Mouse (Mus musculus): Measurements from ENCODE around the gene Cdca5.

The Cdca5 gene

DNA sequence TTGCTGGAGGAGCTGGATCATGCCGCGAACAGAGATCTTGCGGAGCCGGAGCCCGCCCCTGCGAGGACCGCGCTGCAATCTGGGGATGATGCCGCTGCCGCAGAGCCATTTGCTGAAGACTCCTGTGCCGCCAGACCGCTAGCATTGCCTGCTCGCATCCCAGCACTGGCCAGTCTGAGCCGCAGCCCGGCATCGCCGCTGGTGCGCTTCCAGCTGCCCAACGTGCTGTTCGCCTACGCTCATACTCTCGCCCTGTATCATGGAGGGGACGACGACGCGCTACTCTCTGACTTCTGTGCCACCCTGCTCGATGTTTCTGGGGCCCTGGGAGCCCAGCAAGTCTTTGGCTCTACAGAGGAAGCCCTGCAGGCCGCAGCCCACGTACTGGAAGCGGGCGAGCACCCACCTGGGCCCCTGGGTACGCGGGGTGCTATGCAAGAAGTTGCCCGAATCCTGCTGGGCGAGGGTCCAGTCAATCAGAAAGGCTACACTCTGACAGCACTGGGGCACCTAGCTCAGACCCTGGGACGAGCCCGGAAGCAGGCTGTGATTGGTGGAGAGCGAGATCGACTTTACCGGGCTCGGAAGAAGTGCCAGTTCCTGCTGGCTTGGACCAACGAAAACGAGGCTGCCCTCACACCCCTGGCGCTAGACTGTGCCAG, 23.0 kb upstream of the Cdca5 start:
- in situ Hi-C loops (cut with MboI, MseI): no loop called here

DNA sequence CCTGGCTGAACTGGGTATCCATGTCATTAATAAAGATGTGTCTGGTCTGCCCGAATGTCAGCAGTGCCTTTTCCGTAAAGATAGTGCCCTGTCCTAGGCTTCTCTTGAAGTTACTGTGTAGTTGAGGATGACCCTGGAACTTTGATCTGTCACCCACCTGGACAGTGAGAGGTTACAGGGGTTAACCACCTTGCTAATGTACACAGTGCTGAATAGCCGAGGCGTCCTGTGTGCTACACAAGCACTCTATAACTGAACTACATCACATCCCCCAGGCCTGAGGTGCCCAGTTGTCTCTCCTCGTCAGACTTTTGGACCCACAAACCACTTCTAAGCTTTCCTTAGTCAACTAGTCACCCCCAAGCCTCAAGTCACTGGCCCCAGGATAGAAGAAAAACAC, 22.4 kb upstream of the Cdca5 start:
- in situ Hi-C loops (cut with MboI, MseI): no loop called here

DNA sequence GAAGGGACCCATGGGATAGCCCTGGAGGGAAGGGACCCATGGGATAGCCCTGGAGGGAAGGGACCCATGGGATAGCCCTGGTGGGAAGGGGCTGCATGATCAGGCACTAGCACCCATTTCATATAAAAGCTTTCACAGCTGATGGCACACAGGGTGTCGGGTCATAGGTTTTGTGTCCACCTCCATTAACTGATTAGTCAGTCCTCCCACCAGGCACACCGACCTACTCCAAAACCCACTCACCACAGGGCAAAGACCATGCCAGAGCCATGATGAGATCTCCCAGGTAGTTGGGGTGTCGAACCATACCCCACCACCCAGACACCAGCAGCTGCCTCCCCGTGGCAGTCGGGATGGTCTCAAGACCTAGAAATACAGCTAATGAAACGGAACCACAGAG, 21.7 kb upstream of the Cdca5 start:
- in situ Hi-C loops (cut with MboI, MseI): no loop called here

DNA sequence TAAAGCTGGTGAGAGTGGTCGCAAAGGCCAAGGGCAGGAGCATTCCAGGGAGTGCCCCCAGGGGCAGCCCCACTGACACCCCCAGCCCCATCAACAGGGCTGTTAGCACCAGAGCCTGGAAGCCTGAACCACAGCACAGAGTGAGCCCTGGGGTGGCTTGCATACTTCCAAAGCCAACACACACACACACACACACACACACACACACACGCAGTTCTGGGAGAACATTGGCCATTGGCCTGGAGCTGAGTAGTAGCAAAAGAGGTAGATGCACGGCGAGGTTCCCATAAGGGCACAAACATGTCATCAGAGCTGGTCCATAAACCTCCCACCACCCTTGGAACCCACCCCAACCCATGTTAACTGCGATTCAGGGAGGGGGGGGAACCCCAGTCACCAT, 18.2 kb upstream of the Cdca5 start:
- in situ Hi-C loops (cut with MboI, MseI): loop anchor here (5.0 kb wide), 1 partner anchor 104 kb away; the partner anchor contains the start of gene Pola2

DNA sequence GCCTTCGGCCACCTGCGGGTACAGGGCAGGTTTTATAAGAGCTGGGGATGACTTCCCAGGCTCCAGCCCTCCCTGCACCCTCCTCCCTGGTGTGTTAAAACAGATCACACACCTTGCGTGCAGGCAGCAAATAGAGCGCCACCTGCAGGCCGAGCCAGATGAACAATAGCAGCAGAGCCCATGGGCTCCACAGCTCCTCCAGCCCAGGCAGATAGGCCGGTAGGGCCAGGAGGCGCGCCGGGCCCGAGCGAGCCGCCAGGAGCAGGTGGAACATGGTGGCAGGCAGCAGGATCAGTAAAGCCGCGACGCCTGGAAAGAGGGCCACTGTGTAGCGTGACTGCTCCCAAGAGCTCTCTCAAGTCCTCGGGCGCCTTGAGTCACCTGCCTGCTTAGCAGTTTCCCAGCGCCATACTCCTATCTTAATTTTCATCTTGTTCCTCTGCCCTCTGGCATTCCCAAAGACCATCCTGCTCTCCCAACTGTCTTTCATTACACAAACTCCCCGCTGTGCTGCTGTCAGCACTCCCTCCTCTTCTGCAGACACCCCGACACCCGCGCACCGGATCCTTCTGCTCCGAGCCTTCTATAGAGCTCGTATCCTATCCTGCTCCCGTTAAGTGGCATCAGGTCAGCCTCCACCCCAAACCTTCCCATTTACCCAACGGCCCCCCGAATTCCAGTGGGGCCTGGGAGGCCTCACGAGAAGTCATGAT, 17.6 kb upstream of the Cdca5 start:
- in situ Hi-C loops (cut with MboI, MseI): loop anchor here (5.0 kb wide), 1 partner anchor 105 kb away; the partner anchor contains the start of gene Pola2

DNA sequence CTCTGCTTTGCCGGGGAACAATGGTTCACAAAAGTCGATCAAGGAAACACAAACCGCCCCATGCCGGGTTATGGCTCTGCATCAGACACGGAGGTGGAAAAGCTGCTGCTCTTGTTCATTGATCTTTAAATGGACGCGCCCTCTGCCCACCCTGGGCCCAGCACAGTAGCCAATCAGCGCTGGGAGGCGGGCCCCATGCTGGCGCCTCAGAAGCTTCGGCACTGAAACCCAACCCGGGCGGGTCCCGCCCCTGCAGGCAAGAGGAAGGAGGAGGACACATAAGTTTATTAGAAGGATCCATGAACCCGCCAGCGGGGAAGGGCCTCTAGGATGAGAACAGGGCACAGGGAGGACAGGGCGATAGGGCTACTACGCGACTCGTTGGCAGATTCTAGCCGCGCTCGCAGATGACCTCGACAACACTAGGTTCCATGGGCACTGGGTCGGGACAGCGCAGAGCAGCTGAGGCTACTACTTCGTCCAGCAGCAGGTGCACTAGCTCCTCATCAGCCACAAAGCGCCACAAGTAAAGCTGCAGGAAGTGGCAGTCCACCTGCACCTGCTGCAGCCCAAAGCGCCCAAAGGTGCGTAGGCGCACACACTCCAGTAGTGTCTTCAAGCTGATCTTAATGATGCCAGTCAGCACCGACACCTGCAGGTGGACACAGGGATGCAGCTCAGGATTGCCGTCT, 16.9 kb upstream of the Cdca5 start, which contains the start of gene Tm7sf2:
TSS of gene Tm7sf2 (minus strand) at position 650 of the 692 bp plus-strand sequence.
- in situ Hi-C loops (cut with MboI, MseI): loop anchor here (5.0 kb wide), 1 partner anchor 106 kb away; the partner anchor contains the start of gene Pola2

DNA sequence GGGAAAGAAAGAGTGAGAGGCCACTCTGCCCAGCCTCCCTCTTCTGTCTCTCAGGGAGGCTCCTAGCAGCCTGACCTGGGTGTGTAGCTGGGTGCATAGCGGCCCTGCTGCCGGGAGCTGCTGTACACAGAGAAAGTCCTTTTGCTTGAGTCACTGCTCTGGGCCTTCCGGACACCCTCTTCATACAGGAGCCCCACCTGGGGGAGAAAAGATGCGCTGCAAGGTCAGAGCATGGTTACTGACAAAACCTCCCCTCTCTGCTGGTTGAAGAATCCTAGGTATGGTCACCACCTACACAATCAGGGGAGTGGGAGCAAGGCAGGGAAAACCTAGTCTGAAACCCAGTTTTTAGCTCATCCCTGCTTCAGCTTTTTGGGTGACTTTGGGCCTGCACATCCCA, 15.8 kb upstream of the Cdca5 start:
- in situ Hi-C loops (cut with MboI, MseI): loop anchor here (5.0 kb wide), 1 partner anchor 107 kb away; the partner anchor contains the start of gene Pola2

DNA sequence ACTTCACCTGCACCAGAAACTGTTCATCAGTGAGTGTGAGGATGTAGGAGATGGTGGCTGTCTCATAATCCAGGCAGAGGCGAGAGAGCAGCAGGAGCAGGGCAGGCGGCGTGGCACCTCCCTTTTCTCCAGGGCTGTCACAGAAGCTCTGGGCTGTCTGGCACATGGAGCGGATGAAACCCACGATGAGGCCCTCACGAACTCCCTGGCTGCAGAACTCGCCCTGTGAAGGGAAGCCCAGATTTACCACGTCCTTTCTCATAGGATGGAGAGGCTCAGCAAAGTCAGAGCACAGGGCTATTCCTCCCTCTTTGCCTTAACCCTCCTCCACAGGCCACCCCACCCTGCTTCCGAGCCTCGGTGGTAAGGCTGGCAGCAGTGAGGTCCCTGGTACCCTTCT, 14.9 kb upstream of the Cdca5 start:
- in situ Hi-C loops (cut with MboI, MseI): loop anchor here (5.0 to 10.0 kb wide), 2 partner anchors 108 to 905 kb away; partner anchors contain the start of genes Plcb3, Pola2 and Ppp1r14b

DNA sequence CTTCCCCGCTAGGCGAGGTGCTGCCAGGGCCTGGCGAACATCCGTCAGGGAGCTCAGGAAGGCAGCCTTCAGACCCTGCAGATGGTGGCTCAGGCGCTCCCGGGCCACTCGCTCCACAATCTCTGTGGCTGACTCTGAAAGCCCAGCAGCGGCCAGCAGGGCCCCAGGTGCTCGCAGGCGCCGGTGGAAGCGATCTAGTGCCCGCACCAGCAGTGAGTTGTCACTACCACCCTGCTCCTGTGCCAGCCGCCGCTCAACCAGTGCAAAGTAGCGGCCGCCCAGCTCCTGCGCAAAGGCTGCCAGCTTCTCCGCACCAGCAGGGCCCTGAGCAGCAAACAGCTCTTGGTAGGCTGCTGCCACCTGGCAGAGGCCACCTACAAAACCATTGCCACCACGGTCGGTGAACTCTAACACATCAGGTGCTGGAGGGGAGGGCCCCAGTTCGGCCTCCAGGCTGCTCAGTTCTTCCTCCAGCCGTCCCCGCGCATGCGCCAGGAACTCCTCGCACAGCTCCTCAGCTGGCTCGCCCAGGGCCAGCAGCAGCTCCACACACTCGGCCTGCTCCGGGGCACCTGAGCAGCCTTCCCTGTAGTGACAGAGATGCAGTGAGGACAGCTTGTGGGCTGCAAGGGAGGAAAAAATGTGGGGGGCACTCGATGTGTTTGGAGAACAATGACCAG, 14.1 kb upstream of the Cdca5 start:
- in situ Hi-C loops (cut with MboI, MseI): loop anchor here (10.0 kb wide), 1 partner anchor 904 kb away; the partner anchor contains the start of genes Plcb3 and Ppp1r14b

DNA sequence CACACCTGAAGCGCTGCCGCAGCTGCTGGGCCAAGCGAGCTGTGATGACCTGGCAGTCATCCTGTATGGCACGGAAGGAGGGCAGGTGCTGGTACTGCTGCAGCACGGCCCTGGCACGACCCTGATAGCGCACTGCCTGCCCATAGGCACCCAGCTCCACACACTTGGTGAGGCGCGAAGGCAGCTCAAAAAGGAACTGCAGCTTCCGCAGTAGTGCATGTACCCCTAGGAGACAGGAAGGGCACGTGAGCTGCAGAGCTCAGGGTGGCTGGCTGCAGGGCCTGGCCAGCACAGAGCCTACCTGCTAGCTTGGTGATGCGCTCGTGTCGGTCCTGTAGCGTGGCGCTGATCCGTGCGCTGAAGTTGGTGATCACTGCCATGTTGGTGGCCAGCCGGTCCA, 13.5 kb upstream of the Cdca5 start:
- in situ Hi-C loops (cut with MboI, MseI): loop anchor here (10.0 kb wide), 1 partner anchor 904 kb away; the partner anchor contains the start of genes Plcb3 and Ppp1r14b

DNA sequence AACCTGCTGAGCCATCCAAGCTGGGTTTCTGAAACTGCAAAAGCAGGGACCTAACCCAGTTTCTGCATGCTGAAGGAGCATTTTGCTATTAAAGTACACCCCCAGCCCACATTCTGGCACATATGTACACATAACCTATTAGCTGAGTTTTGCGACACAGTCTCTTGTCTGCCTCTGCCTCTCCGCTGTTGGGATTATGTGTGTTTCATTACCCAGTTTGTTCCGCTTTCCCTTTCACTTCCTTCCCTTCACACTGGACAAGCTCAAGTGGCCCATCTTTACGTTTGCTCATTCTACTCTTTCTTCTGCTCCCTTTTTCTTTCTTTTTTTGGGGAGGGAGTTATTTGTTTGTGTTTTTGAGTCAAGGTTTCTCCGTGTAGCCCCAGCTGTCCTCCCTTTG, 10.9 kb upstream of the Cdca5 start:
- in situ Hi-C loops (cut with MboI, MseI): loop anchor here (10.0 kb wide), 1 partner anchor 901 kb away; the partner anchor contains the start of genes Plcb3 and Ppp1r14b

DNA sequence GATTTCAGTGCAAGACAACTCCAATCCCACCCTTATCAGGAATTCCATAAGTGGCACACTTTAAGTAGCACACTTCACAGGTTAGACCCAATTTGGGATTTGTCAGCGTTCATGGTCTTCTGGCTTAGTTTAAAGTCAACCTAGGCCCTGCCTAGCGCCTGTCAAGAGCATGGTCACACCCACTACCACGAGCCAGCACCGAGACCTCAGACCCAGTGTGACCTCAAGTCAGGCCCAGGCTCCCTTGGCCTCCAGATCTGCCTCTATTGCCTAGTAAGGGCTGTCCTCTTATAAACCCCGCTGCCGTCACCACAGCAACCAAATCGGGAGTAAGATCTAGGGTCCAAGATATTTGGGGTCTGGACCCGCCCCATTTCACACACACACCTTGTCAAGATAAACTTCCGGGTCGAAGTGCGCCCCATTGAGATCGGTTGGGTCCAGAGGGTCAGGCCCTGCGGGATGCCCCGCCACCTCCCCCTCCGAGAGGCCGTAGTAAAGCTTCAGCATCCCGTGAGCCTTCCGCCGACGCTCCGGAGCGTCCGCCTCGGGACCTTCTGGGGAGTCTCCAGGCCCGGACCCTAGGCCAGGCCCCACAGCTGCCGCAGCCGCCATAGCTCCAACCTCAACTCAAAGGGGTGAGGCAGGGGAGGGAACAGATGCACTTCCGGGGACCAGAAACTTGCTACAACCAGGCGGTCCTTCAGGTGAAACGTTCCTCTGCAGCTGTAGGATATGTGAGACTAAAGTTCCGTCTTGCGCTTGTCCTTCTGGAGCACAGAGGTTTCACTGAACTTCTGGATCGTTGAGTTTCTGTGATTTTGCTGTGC, 8.0 kb upstream of the Cdca5 start, which contains the start of gene Vps51:
TSS of gene Vps51 (minus strand) at position 668 of the 830 bp plus-strand sequence.
- in situ Hi-C loops (cut with MboI, MseI): loop anchor here (10.0 kb wide), 1 partner anchor 898 kb away; the partner anchor contains the start of genes Plcb3 and Ppp1r14b

DNA sequence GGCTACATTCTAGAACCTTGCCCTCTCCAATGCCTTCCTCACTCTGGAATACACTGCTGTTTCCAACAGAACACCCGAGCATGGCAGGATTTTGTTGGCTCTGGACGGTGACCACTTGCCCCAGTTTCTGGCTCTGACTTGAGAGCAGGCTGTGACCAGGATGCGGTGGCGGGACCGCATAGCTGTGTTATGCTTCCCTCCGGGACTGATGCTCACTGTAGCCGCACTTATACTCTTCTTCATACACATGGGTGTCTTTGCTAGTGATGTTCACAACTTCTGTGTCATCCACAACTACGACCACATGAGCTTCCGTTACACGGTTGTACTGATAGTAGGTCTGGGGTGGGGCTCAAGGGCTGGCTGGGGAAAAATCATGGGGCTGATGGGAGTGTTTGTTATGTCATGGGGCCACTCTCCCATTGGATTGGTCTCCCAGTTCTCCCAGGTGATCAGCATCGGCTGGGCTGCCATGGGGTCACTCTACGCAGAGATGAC, 4.8 kb upstream of the Cdca5 start, which contains the start of gene Tmem262:
TSS of gene Tmem262 (plus strand) at position 51 of the 498 bp plus-strand sequence.
- in situ Hi-C loops (cut with MboI, MseI): loop anchor here (10.0 kb wide), 1 partner anchor 895 kb away; the partner anchor contains the start of genes Plcb3 and Ppp1r14b

DNA sequence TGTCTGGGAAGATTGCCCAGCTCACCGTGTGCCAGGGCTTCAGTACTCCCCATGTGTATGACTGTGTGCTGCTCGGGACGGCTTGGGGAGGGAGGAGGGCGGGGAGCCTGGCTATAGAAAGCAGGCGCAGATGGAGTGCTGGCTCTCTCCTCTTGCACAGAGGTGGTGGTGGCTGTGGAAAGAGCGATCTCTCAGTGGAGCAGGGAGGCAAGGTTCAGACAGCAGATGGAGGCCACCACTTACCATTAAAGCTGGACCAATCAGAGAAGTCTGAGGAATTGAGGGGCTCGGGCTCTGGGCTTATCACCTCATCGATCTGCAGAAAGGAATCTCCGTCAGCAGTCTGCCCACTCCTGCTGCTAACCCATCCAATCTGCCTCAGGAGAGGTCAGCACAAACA, 2.6 kb upstream of the Cdca5 start, which contains the start of gene Gm28374:
TSS of gene Gm28374 (minus strand) at position 101 of the 400 bp plus-strand sequence.
- in situ Hi-C loops (cut with MboI, MseI): no loop called here

DNA sequence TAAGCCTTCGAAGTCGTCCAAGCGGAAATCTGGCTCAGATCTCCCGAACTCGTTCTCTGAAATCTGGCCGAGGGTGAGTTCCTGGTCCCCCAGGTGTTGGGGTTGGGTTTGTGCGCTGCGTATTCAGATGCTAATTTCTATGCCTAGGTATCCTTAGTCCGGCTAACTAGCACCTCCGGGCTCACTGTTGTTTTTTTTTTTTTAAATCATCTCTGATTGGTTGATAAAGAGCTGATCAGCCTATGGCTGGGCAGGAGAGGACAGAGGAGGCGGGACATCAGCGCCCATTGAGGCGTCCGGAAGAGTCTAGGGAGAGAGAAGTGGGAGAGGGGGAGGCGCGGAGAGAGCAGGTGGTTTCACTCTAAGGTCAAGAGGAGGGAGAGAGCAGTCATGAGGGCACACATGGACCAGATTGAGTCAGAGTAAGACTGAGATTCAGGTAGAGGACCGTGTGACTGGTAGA, 665 bp downstream of the Cdca5 start:
- in situ Hi-C loops (cut with MboI, MseI): no loop called here

DNA sequence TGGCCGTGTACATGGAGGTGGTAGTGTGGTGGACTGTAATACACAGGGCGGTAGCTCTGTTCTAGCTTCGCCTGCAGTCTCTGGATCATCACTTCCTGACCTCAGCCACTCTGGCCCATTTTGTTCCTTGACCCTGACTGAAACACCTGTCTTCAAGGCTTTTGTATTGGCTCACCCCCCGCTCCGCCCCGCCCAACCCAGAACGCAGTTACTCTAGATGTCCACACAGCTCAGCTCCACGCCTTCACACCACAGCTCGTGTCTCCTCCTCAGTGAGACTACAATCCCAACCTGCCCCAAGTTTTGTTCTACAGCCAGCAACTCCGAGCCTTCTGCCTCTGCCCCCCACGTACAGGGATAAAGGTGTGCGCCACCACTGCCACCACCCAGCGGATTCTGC, 4.1 kb downstream of the Cdca5 start:
- in situ Hi-C loops (cut with MboI, MseI): no loop called here

DNA sequence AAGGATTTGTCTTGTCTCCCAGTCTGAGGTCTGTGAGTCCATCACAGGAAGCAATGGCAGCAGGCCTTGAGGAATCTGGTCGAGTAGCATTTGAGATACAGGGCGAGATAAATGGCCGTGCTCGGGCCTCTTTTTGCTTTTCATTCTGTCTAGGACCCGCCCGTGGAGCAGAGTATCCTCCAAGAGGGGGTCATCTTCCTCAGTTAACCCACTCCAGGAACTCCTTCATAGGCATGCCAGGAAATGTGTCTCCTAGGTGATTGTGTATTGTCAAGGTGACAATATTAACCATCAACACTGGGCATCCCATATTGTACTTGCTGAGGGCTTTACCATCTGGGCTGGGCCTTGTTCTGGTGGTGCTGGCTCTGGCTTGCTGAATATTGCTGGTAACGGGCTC, 9.3 kb downstream of the Cdca5 start, which contains the start of gene AC131692.1:
TSS of gene AC131692.1 (plus strand) at position 301 of the 400 bp plus-strand sequence.
- in situ Hi-C loops (cut with MboI, MseI): no loop called here

DNA sequence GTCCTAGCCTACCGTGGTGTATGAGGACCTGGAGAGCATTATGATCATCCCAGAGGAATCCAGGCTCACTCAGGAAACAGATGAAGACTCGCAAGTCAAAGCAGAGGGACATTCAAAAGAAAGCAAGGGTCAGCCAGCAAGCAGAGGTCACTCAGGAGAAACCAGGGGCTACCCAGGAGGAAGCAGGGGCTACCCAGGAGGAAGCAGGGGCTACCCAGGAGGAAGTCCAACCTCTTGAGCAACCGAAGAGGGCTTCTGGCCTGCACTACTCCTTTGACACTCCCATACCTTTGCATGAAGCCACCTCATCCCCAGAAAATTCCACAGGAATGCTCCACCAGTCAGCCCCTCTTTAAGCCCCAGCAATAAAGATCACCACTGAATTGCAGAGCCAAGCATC, 13.1 kb downstream of the Cdca5 start:
- in situ Hi-C loops (cut with MboI, MseI): no loop called here

DNA sequence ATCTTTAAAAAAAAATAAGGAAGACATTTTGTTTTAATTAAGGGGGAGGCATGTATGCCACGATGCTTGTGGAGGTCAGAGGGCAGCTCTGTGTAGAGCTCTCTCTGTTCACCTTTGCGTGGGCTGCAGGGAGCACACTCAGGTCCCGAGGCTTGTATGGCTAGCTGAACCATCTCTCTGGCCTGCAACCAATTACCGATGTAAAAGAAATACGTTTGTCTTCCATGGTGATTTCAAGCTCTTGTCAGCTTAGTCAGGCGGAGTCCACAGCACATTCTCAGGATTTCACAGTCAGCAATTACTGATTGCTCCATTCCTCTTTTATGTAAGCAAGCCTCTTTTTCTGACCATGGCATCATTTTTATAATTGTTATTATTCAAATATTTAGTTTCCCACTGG, 16.4 kb downstream of the Cdca5 start:
- in situ Hi-C loops (cut with MboI, MseI): no loop called here
